Mouse (Mus musculus): ENCODE data around the gene Phactr4. TPM values are rescaled to one million over a fixed set of nuclear protein-coding genes. Genes with fewer than 3 reads are reported as not detected.
A peak's percentile ranks its signal among the peaks of the same experiment; 100 is the strongest.

Phactr4 gene
- polyA plus RNA-seq, 1 experiment from 2014 or later, result 25.9 TPM

- Histone ChIP-seq H3K4me2 (ENCODE audit: low read depth, low read length) (no peak overlapping the region), H3K27ac (ENCODE audit: low read length) (0 out of 2 replicates have a peak overlapping the region, but pooled peaks have one; percentile 14), H3K4me3 (replicated peaks; ENCODE audit: low read length) (no peak overlapping the region), H3K4me1 (ENCODE audit: control insufficient read depth, insufficient read depth, low read length) (peaks cover 13% of the 10 kb centered on the region; the same call in 1 of the 2 replicates), H3K9me3 (replicated peaks; ENCODE audit: control insufficient read depth, low read length) (no peaks in the 10 kb centered on the region), H3K36me3 (ENCODE audit: control insufficient read depth, insufficient read depth, low read length) (peaks cover 9% of the 10 kb centered on the region), H3K9ac (ENCODE audit: low read length) (no peak overlapping the region), H3K27me3 (ENCODE audit: control insufficient read depth, insufficient read depth, low read length) (no peaks in the 10 kb centered on the region)
- no peak for ATAC-seq (ENCODE audit: insufficient read depth, low FRiP score)
- 72% methylated on average over 3 of the region's 3 CpGs for WGBS
These were observed 71.4 kb downstream of the Phactr4 start for GRCm38 (mm10) chr4:132350854-132351253.

GRCm38 (mm10) chr4:132350123-132350740, 72.1 kb downstream of the Phactr4 start:
- no peak for ATAC-seq (ENCODE audit: insufficient read depth, low FRiP score)
- Histone ChIP-seq H3K4me1 (ENCODE audit: control insufficient read depth, insufficient read depth, low read length) (peaks cover 15% of the 10 kb centered on the region; the same call in 1 of the 2 replicates), H3K27me3 (ENCODE audit: control insufficient read depth, insufficient read depth, low read length) (no peaks in the 10 kb centered on the region), H3K4me3 (replicated peaks; ENCODE audit: low read length) (no peak overlapping the region), H3K9ac (ENCODE audit: low read length) (no peak overlapping the region), H3K27ac (ENCODE audit: low read length) (no peak overlapping the region), H3K9me3 (replicated peaks; ENCODE audit: control insufficient read depth, low read length) (no peaks in the 10 kb centered on the region), H3K36me3 (ENCODE audit: control insufficient read depth, insufficient read depth, low read length) (peaks cover 9% of the 10 kb centered on the region), H3K4me2 (ENCODE audit: low read depth, low read length) (no peak overlapping the region)
- WGBS, result 53% methylated on average over 2 of the region's 2 CpGs

DNA sequence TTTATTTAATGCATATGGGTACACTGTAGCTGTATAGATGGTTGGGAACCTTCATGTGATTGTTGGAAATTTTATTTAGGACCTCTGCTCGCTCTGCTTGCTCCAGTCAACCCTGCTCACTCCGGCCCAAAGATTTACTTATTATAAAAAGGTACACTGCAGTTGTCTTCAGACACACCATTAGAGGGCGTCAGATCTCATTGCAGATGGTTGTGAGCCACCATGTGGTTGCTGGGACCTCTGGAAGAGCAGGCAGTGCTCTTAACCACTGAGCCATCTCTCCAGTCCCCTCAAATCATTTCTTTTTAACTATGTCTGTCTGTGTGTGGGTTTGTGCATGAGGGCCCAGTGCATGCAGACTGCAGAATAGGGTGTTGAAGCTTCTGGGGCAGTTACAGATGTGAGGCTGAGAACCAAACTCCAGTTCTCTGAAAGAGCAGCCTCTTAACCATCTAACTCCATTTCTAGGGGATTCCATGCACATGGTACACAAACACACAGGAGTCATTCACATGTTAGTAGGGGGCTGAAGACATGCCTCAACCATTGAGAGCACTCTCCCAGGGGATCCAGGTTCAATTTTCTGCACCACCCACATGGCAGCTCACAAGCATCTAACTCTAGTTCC, 72.7 kb downstream of the Phactr4 start:
- Histone ChIP-seq H3K4me3 (replicated peaks; ENCODE audit: low read length) (no peak overlapping the region), H3K27me3 (ENCODE audit: control insufficient read depth, insufficient read depth, low read length) (no peaks in the 10 kb centered on the region), H3K9ac (ENCODE audit: low read length) (no peak overlapping the region), H3K27ac (ENCODE audit: low read length) (no peak overlapping the region), H3K4me2 (ENCODE audit: low read depth, low read length) (no peak overlapping the region), H3K9me3 (replicated peaks; ENCODE audit: control insufficient read depth, low read length) (no peaks in the 10 kb centered on the region), H3K4me1 (ENCODE audit: control insufficient read depth, insufficient read depth, low read length) (peaks cover 17% of the 10 kb centered on the region), H3K36me3 (ENCODE audit: control insufficient read depth, insufficient read depth, low read length) (peaks cover 9% of the 10 kb centered on the region)
- WGBS, result 61% methylated on average over 3 of the region's 3 CpGs
- ATAC-seq (ENCODE audit: insufficient read depth, low FRiP score), result no peak

GRCm38 (mm10) chr4:132346661-132347060, 75.6 kb downstream of the Phactr4 start:
- H3K36me3 ChIP-seq (ENCODE audit: control insufficient read depth, insufficient read depth, low read length), result peaks cover 8% of the 10 kb centered on the region
- H3K4me2 ChIP-seq (ENCODE audit: low read depth, low read length), result no peak overlapping the region
- H3K27me3 ChIP-seq (ENCODE audit: control insufficient read depth, insufficient read depth, low read length), result no peaks in the 10 kb centered on the region
- H3K4me1 ChIP-seq (ENCODE audit: control insufficient read depth, insufficient read depth, low read length), result peaks cover 28% of the 10 kb centered on the region
- no peak overlapping the region for H3K4me3 ChIP-seq (replicated peaks; ENCODE audit: low read length)
- ATAC-seq (ENCODE audit: insufficient read depth, low FRiP score), result no peak
- WGBS, result 64% methylated on average over 3 of the region's 3 CpGs
- no peak overlapping the region for H3K9ac ChIP-seq (ENCODE audit: low read length)
- H3K27ac ChIP-seq (ENCODE audit: low read length), result no peak overlapping the region
- no peaks in the 10 kb centered on the region for H3K9me3 ChIP-seq (replicated peaks; ENCODE audit: control insufficient read depth, low read length)

DNA sequence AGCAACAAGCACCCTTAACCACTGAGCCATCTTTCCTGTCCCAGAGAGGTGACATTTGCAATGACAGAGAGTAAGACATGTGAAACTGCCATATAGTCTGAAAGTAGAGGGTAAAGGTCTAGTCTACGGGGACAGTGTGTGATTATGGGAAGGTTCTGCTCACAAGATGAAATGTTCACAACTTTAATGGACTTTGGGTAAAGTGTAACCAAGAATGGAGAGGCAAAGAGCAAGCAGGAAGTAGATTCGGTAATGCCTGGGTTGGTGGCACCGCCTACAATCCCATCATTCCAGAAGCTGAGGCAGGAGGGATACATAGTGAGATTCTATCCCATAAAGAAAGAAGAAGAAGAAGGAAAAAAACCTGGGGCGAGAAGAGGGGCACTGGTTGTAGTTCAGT, 76.0 kb downstream of the Phactr4 start:
- peaks cover 4% of the 10 kb centered on the region for H3K36me3 ChIP-seq (ENCODE audit: control insufficient read depth, insufficient read depth, low read length)
- peaks cover 24% of the 10 kb centered on the region for H3K4me1 ChIP-seq (ENCODE audit: control insufficient read depth, insufficient read depth, low read length)
- H3K9ac ChIP-seq (ENCODE audit: low read length), result no peak overlapping the region
- no peak overlapping the region for H3K4me2 ChIP-seq (ENCODE audit: low read depth, low read length)
- H3K4me3 ChIP-seq (replicated peaks; ENCODE audit: low read length), result no peak overlapping the region
- H3K27me3 ChIP-seq (ENCODE audit: control insufficient read depth, insufficient read depth, low read length), result no peaks in the 10 kb centered on the region
- 77% methylated on average over 4 of the region's 4 CpGs for WGBS
- no peak for ATAC-seq (ENCODE audit: insufficient read depth, low FRiP score)
- no peaks in the 10 kb centered on the region for H3K9me3 ChIP-seq (replicated peaks; ENCODE audit: control insufficient read depth, low read length)
- peak overlapping the region; percentile 37; the same call in 1 of the 2 replicates for H3K27ac ChIP-seq (ENCODE audit: low read length)

DNA sequence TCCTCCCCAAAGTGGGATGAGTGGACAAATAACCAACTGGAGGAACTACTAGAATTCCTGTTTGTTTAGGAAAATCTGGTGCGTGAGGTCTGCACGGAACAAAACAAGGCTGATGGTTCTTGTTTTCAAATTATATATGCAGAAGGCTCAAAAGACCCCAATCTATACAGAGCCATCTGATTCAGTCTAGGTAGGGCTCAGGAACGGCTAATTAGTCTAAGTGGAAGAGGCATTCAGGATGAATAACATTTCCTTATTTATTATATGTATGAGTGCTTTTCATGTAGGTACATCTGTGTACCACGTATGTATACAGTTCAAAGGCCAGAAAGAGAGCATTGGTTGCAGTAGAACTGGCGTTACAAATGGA, 76.5 kb downstream of the Phactr4 start:
- Histone ChIP-seq H3K4me2 (ENCODE audit: low read depth, low read length) (no peak overlapping the region), H3K9me3 (replicated peaks; ENCODE audit: control insufficient read depth, low read length) (no peaks in the 10 kb centered on the region), H3K4me1 (ENCODE audit: control insufficient read depth, insufficient read depth, low read length) (peaks cover 22% of the 10 kb centered on the region), H3K36me3 (ENCODE audit: control insufficient read depth, insufficient read depth, low read length) (0 out of 2 replicates have a peak, but pooled peaks cover under 1% of the 10 kb centered on the region), H3K9ac (ENCODE audit: low read length) (peak overlapping the region; percentile 81; the same call in 1 of the 2 replicates), H3K27me3 (ENCODE audit: control insufficient read depth, insufficient read depth, low read length) (no peaks in the 10 kb centered on the region), H3K4me3 (replicated peaks; ENCODE audit: low read length) (peak overlapping the region; percentile 59), H3K27ac (ENCODE audit: low read length) (peak overlapping the region; percentile 37; the same call in 1 of the 2 replicates)
- no peak for ATAC-seq (ENCODE audit: insufficient read depth, low FRiP score)
- 45% methylated on average over 5 of the region's 5 CpGs for WGBS

GRCm38 (mm10) chr4:132345135-132345842, 77.0 kb downstream of the Phactr4 start:
- Histone ChIP-seq H3K27ac (ENCODE audit: low read length) (peak overlapping the region; percentile 14), H3K4me1 (ENCODE audit: control insufficient read depth, insufficient read depth, low read length) (peaks cover 22% of the 10 kb centered on the region), H3K9me3 (replicated peaks; ENCODE audit: control insufficient read depth, low read length) (no peaks in the 10 kb centered on the region), H3K27me3 (ENCODE audit: control insufficient read depth, insufficient read depth, low read length) (no peaks in the 10 kb centered on the region), H3K9ac (ENCODE audit: low read length) (peak overlapping the region; percentile 81), H3K4me3 (replicated peaks; ENCODE audit: low read length) (peak overlapping the region; percentile 59), H3K4me2 (ENCODE audit: low read depth, low read length) (peak overlapping the region; percentile 89), H3K36me3 (ENCODE audit: control insufficient read depth, insufficient read depth, low read length) (no peaks in the 10 kb centered on the region)
- WGBS, result under 1% methylated on average over 72 of the region's 83 CpGs
- peak; percentile 89 for ATAC-seq (ENCODE audit: insufficient read depth, low FRiP score)

DNA sequence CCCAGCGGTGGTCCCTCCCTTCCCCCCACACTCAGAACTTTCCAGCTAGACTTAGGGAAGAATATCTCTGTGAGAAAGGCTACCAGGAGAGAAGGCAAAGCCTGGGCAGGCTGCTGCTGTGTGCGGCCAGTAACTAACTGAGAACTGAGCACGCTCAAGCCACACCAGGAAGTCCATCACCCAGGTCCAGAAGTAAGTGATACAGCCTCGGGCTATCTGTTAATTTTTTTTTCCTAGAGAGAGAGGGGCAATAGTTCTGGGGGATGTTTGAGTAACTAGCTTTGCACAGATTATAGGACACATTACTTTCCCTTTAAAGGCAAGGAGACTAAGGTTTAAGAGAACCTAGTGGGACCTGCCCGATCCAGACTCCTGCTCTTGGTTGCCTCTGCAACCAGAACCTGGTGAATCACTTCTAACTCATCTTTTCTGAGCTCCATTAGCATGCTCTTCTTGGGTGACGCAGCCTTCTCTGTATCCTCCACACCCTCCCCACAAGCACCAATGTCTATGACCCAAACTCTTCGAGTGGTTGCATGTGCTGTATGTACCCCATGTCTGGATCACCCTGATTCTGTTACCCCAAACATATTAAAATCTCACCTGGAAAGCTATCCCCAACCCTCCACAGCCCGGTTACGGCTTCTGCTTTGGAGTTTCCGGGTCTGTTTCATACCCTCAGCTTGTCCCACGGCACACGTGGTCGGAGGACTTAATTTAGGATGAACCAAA, 77.7 kb downstream of the Phactr4 start:
- Histone ChIP-seq H3K9ac (ENCODE audit: low read length) (peak overlapping the region; percentile 81), H3K4me2 (ENCODE audit: low read depth, low read length) (peak overlapping the region; percentile 89), H3K36me3 (ENCODE audit: control insufficient read depth, insufficient read depth, low read length) (peaks cover 2% of the 10 kb centered on the region; the same call in 1 of the 2 replicates), H3K27ac (ENCODE audit: low read length) (0 out of 2 replicates have a peak overlapping the region, but pooled peaks have one; percentile 11), H3K9me3 (replicated peaks; ENCODE audit: control insufficient read depth, low read length) (no peaks in the 10 kb centered on the region), H3K4me1 (ENCODE audit: control insufficient read depth, insufficient read depth, low read length) (peaks cover 22% of the 10 kb centered on the region), H3K27me3 (ENCODE audit: control insufficient read depth, insufficient read depth, low read length) (no peaks in the 10 kb centered on the region), H3K4me3 (replicated peaks; ENCODE audit: low read length) (peak overlapping the region; percentile 59)
- 6% methylated on average over 13 of the region's 13 CpGs for WGBS
- no peak for ATAC-seq (ENCODE audit: insufficient read depth, low FRiP score)
